Mouse (Mus musculus) erythroblast, adult 5-6 weeks (primary cell): ENCODE results near the gene Brca2. TPM values are rescaled to one million over a fixed set of nuclear protein-coding genes. Genes with fewer than 3 reads are reported as not detected.

Source experiments
- ATAC-seq: replicated peaks from 2 replicates; pipeline ENCODE4 v1.8.0; 2016; ENCODE audit warnings: moderate number of reproducible peaks, mild to moderate bottlenecking, moderate TSS enrichment, inconsistent platforms; ENCODE audit not compliant: poor library complexity, low FRiP score, severe bottlenecking
- total RNA-seq, 2 experiments: library from RNA; stranded (forward) in 1 of 2; stranded (reverse) in 1 of 2; fragments of 150-400 nt in 1 of 2; fragments of 200-764, 138-1000 nt in 1 of 2; gene quantifications; 2 replicates each; pipeline versions ENCODE4 v1.2.3 to v1.2.4; 2015 to 2017; ENCODE audit warnings: low replicate concordance in 2 of 2

The Brca2 gene
- total RNA-seq, 2 experiments from 2014 or later, result 30.7 to 62.4 TPM

- no peak for ATAC-seq
These were observed 72.4 kb downstream of the Brca2 start for GRCm38 (mm10) chr5:150594649-150595339.

GRCm38 (mm10) chr5:150595366-150596016, 73.1 kb downstream of the Brca2 start:
- ATAC-seq, result no peak

- ATAC-seq, result no peak
These were observed 74.7 kb downstream of the Brca2 start, which contains the start of gene N4bp2l1 for GRCm38 (mm10) chr5:150597088-150597487. Gene N4bp2l1 (minus strand): TSS chr5:150597188.

GRCm38 (mm10) chr5:150598202-150599119, 76.0 kb downstream of the Brca2 start:
- peak; percentile 54 for ATAC-seq

- ATAC-seq, result peak; percentile 33
These were observed 77.2 kb downstream of the Brca2 start for GRCm38 (mm10) chr5:150599301-150600294.

- peak; percentile 44; the same call in 1 of the 2 replicates for ATAC-seq
These were observed 78.4 kb downstream of the Brca2 start for GRCm38 (mm10) chr5:150600554-150601440.

- ATAC-seq, result peak; percentile 22; the same call in 1 of the 2 replicates
These were observed 79.2 kb downstream of the Brca2 start for GRCm38 (mm10) chr5:150601441-150602230.

GRCm38 (mm10) chr5:150606131-150606530, 83.7 kb downstream of the Brca2 start:
- ATAC-seq, result no peak

- no peak for ATAC-seq
These were observed 85.2 kb downstream of the Brca2 start for GRCm38 (mm10) chr5:150607631-150608030.

GRCm38 (mm10) chr5:150611136-150611535, 88.7 kb downstream of the Brca2 start:
- no peak for ATAC-seq

GRCm38 (mm10) chr5:150611697-150612096, 89.3 kb downstream of the Brca2 start:
- no peak for ATAC-seq

GRCm38 (mm10) chr5:150614054-150614453, 91.6 kb downstream of the Brca2 start:
- no peak for ATAC-seq

GRCm38 (mm10) chr5:150616216-150616615, 93.8 kb downstream of the Brca2 start:
- ATAC-seq, result no peak

GRCm38 (mm10) chr5:150616731-150617130, 94.3 kb downstream of the Brca2 start:
- ATAC-seq, result no peak

- no peak for ATAC-seq
These were observed 96.3 kb downstream of the Brca2 start for GRCm38 (mm10) chr5:150618599-150619355.
